Mouse (Mus musculus): ENCODE measurements around the gene Cdkl4. TPM values are rescaled to one million over a fixed set of nuclear protein-coding genes. Genes with fewer than 3 reads are reported as not detected.

Cdkl4 gene
- polyA plus RNA-seq, 1 experiment from 2014 or later, result 3.6 TPM

GRCm38 (mm10) chr17:80500025-80500424 is 77.6 kb downstream of the Cdkl4 start:
- WGBS, result 85% methylated on average over 4 of the region's 4 CpGs
- no peak for DNase-seq (ENCODE audit: low spot score)
- no peaks in the 10 kb centered on the region for H3K9me3 ChIP-seq (replicated peaks; ENCODE audit: control insufficient read depth, low read length)
- H3K36me3 ChIP-seq (ENCODE audit: control insufficient read depth, insufficient read depth, low read length), result no peaks in the 10 kb centered on the region
- no peak overlapping the region for H3K4me3 ChIP-seq (ENCODE audit: low read depth, low read length)
- H3K27me3 ChIP-seq (replicated peaks; ENCODE audit: control insufficient read depth, insufficient read depth, low read length), result no peaks in the 10 kb centered on the region
- ATAC-seq, result no peak
- H3K4me2 ChIP-seq (ENCODE audit: low read length), result no peak overlapping the region
- no peak overlapping the region for H3K9ac ChIP-seq (ENCODE audit: low read length)
- no peaks in the 10 kb centered on the region for H3K4me1 ChIP-seq (ENCODE audit: control insufficient read depth, insufficient read depth, low read length)
- no peak overlapping the region for H3K27ac ChIP-seq (ENCODE audit: low read depth, low read length)

- Histone ChIP-seq H3K36me3 (ENCODE audit: control insufficient read depth, insufficient read depth, low read length) (no peaks in the 10 kb centered on the region), H3K27ac (ENCODE audit: low read depth, low read length) (no peak overlapping the region), H3K4me1 (ENCODE audit: control insufficient read depth, insufficient read depth, low read length) (no peaks in the 10 kb centered on the region), H3K9me3 (replicated peaks; ENCODE audit: control insufficient read depth, low read length) (no peaks in the 10 kb centered on the region), H3K4me2 (ENCODE audit: low read length) (no peak overlapping the region), H3K9ac (ENCODE audit: low read length) (no peak overlapping the region), H3K27me3 (replicated peaks; ENCODE audit: control insufficient read depth, insufficient read depth, low read length) (no peaks in the 10 kb centered on the region), H3K4me3 (ENCODE audit: low read depth, low read length) (no peak overlapping the region)
- DNase-seq (ENCODE audit: low spot score) (no peak), ATAC-seq (no peak)
- 66% methylated on average over 11 of the region's 11 CpGs for WGBS
These were observed 78.9 kb downstream of the Cdkl4 start for GRCm38 (mm10) chr17:80498600-80499268.

- H3K4me3 ChIP-seq (ENCODE audit: low read depth, low read length), result no peak overlapping the region
- no peaks in the 10 kb centered on the region for H3K4me1 ChIP-seq (ENCODE audit: control insufficient read depth, insufficient read depth, low read length)
- no peak overlapping the region for H3K4me2 ChIP-seq (ENCODE audit: low read length)
- ATAC-seq (no peak), DNase-seq (ENCODE audit: low spot score) (peak; percentile 7)
- no peak overlapping the region for H3K9ac ChIP-seq (ENCODE audit: low read length)
- no peaks in the 10 kb centered on the region for H3K9me3 ChIP-seq (replicated peaks; ENCODE audit: control insufficient read depth, low read length)
- no peak overlapping the region for H3K27ac ChIP-seq (ENCODE audit: low read depth, low read length)
- H3K27me3 ChIP-seq (replicated peaks; ENCODE audit: control insufficient read depth, insufficient read depth, low read length), result no peaks in the 10 kb centered on the region
- no peaks in the 10 kb centered on the region for H3K36me3 ChIP-seq (ENCODE audit: control insufficient read depth, insufficient read depth, low read length)
- WGBS, result 30% methylated on average over 9 of the region's 9 CpGs
These were observed 80.4 kb downstream of the Cdkl4 start for GRCm38 (mm10) chr17:80497183-80497601.

- Histone ChIP-seq H3K9me3 (replicated peaks; ENCODE audit: control insufficient read depth, low read length) (no peaks in the 10 kb centered on the region), H3K4me1 (ENCODE audit: control insufficient read depth, insufficient read depth, low read length) (no peaks in the 10 kb centered on the region), H3K9ac (ENCODE audit: low read length) (no peak overlapping the region), H3K36me3 (ENCODE audit: control insufficient read depth, insufficient read depth, low read length) (no peaks in the 10 kb centered on the region), H3K27me3 (replicated peaks; ENCODE audit: control insufficient read depth, insufficient read depth, low read length) (no peaks in the 10 kb centered on the region), H3K27ac (ENCODE audit: low read depth, low read length) (no peak overlapping the region), H3K4me3 (ENCODE audit: low read depth, low read length) (no peak overlapping the region), H3K4me2 (ENCODE audit: low read length) (no peak overlapping the region)
- no peak for DNase-seq (ENCODE audit: low spot score)
- WGBS, result 79% methylated on average over 8 of the region's 8 CpGs
- no peak for ATAC-seq
These were observed 80.9 kb downstream of the Cdkl4 start for GRCm38 (mm10) chr17:80496607-80497170.

- no peaks in the 10 kb centered on the region for H3K4me1 ChIP-seq (ENCODE audit: control insufficient read depth, insufficient read depth, low read length)
- H3K27ac ChIP-seq (ENCODE audit: low read depth, low read length), result no peak overlapping the region
- no peaks in the 10 kb centered on the region for H3K27me3 ChIP-seq (replicated peaks; ENCODE audit: control insufficient read depth, insufficient read depth, low read length)
- no peak overlapping the region for H3K4me2 ChIP-seq (ENCODE audit: low read length)
- H3K9me3 ChIP-seq (replicated peaks; ENCODE audit: control insufficient read depth, low read length), result no peaks in the 10 kb centered on the region
- no peak overlapping the region for H3K4me3 ChIP-seq (ENCODE audit: low read depth, low read length)
- H3K9ac ChIP-seq (ENCODE audit: low read length), result no peak overlapping the region
- DNase-seq (ENCODE audit: low spot score) (no peak), ATAC-seq (no peak)
- H3K36me3 ChIP-seq (ENCODE audit: control insufficient read depth, insufficient read depth, low read length), result no peaks in the 10 kb centered on the region
- WGBS, result 75% methylated on average over 6 of the region's 6 CpGs
These were observed 81.4 kb downstream of the Cdkl4 start for GRCm38 (mm10) chr17:80496185-80496584.

GRCm38 (mm10) chr17:80493891-80494290 is 83.7 kb downstream of the Cdkl4 start:
- Histone ChIP-seq H3K4me1 (ENCODE audit: control insufficient read depth, insufficient read depth, low read length) (no peaks in the 10 kb centered on the region), H3K9ac (ENCODE audit: low read length) (no peak overlapping the region), H3K36me3 (ENCODE audit: control insufficient read depth, insufficient read depth, low read length) (no peaks in the 10 kb centered on the region), H3K27me3 (replicated peaks; ENCODE audit: control insufficient read depth, insufficient read depth, low read length) (no peaks in the 10 kb centered on the region), H3K4me3 (ENCODE audit: low read depth, low read length) (no peak overlapping the region), H3K27ac (ENCODE audit: low read depth, low read length) (no peak overlapping the region), H3K4me2 (ENCODE audit: low read length) (no peak overlapping the region), H3K9me3 (replicated peaks; ENCODE audit: control insufficient read depth, low read length) (no peaks in the 10 kb centered on the region)
- ATAC-seq (no peak), DNase-seq (ENCODE audit: low spot score) (no peak)
- WGBS, result 76% methylated on average over 1 of the region's 1 CpGs

- Histone ChIP-seq H3K36me3 (ENCODE audit: control insufficient read depth, insufficient read depth, low read length) (no peaks in the 10 kb centered on the region), H3K27me3 (replicated peaks; ENCODE audit: control insufficient read depth, insufficient read depth, low read length) (no peaks in the 10 kb centered on the region), H3K4me2 (ENCODE audit: low read length) (no peak overlapping the region), H3K9ac (ENCODE audit: low read length) (no peak overlapping the region), H3K4me3 (ENCODE audit: low read depth, low read length) (no peak overlapping the region), H3K4me1 (ENCODE audit: control insufficient read depth, insufficient read depth, low read length) (no peaks in the 10 kb centered on the region), H3K9me3 (replicated peaks; ENCODE audit: control insufficient read depth, low read length) (no peaks in the 10 kb centered on the region), H3K27ac (ENCODE audit: low read depth, low read length) (no peak overlapping the region)
- DNase-seq (ENCODE audit: low spot score) (no peak), ATAC-seq (no peak)
- 95% methylated on average over 4 of the region's 4 CpGs for WGBS
These were observed 84.8 kb downstream of the Cdkl4 start for GRCm38 (mm10) chr17:80492811-80493210.

- Histone ChIP-seq H3K4me3 (ENCODE audit: low read depth, low read length) (no peak overlapping the region), H3K9ac (ENCODE audit: low read length) (no peak overlapping the region), H3K27me3 (replicated peaks; ENCODE audit: control insufficient read depth, insufficient read depth, low read length) (no peaks in the 10 kb centered on the region), H3K4me1 (ENCODE audit: control insufficient read depth, insufficient read depth, low read length) (no peaks in the 10 kb centered on the region), H3K4me2 (ENCODE audit: low read length) (no peak overlapping the region), H3K27ac (ENCODE audit: low read depth, low read length) (no peak overlapping the region), H3K36me3 (ENCODE audit: control insufficient read depth, insufficient read depth, low read length) (no peaks in the 10 kb centered on the region), H3K9me3 (replicated peaks; ENCODE audit: control insufficient read depth, low read length) (no peaks in the 10 kb centered on the region)
- 95% methylated on average over 4 of the region's 4 CpGs for WGBS
- DNase-seq (ENCODE audit: low spot score) (no peak), ATAC-seq (no peak)
These were observed 85.3 kb downstream of the Cdkl4 start for GRCm38 (mm10) chr17:80492274-80492673.

- Histone ChIP-seq H3K4me1 (ENCODE audit: control insufficient read depth, insufficient read depth, low read length) (no peaks in the 10 kb centered on the region), H3K9me3 (replicated peaks; ENCODE audit: control insufficient read depth, low read length) (no peaks in the 10 kb centered on the region), H3K27me3 (replicated peaks; ENCODE audit: control insufficient read depth, insufficient read depth, low read length) (no peaks in the 10 kb centered on the region), H3K4me2 (ENCODE audit: low read length) (no peak overlapping the region), H3K9ac (ENCODE audit: low read length) (no peak overlapping the region), H3K27ac (ENCODE audit: low read depth, low read length) (no peak overlapping the region), H3K4me3 (ENCODE audit: low read depth, low read length) (no peak overlapping the region), H3K36me3 (ENCODE audit: control insufficient read depth, insufficient read depth, low read length) (no peaks in the 10 kb centered on the region)
- ATAC-seq (no peak), DNase-seq (ENCODE audit: low spot score) (no peak)
- 54% methylated on average over 5 of the region's 5 CpGs for WGBS
These were observed 87.4 kb downstream of the Cdkl4 start for GRCm38 (mm10) chr17:80490166-80490565.
